Mouse (Mus musculus) urinary bladder, postnatal 36 days (tissue): Measurements from ENCODE around the gene Enpp7.
A peak's percentile ranks its signal among the peaks of the same experiment; 100 is the strongest.

Experiments used
- DNase-seq, 2 experiments: peaks; one replicate each; pipeline ENCODE4 v3.0.0; 2022; ENCODE audit warnings: low spot score in 2 of 2, mixed read lengths in 1 of 2

Gene Enpp7

DNA sequence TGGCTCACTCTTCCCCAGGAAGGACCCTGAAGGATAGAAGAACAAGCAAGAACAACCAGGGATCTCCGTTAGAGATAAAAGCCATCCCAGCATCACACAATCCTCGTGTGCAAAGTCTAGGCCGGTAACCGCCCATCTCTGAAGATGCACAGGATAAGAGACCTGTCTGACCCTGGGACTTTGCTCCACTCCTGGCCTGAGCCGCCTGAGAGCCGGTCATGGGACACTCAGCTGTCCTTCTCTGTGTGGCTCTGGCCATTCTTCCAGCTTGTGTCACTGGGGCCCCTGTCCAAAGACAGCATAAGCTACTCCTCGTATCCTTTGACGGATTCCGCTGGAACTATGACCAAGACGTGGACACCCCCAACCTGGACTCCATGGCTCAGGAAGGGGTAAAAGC is at the start of gene Enpp7:
Enpp7 (plus strand) TSS at position 190 of the 400 bp plus-strand sequence.
- no peak for DNase-seq

DNA sequence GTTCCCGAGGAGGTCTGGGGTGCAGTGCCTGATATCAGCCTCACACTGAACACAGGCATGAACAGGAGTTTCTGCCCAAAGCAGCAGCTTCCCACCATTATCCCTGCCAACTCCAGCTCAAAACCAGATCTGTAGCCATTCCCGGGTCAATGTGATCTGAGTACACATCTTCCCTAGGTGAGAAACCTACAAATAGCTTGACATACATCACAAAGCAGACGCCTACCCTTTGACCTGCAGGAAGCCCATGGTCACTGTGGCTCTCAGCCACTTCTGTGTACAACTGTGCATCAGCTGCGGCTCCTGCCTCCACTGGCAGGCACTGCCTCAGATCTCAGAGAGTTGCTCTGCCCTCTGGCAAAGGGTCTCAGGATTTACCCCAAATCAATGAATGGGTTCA is 48.3 kb upstream of the Enpp7 start:
- no peak for DNase-seq

DNA sequence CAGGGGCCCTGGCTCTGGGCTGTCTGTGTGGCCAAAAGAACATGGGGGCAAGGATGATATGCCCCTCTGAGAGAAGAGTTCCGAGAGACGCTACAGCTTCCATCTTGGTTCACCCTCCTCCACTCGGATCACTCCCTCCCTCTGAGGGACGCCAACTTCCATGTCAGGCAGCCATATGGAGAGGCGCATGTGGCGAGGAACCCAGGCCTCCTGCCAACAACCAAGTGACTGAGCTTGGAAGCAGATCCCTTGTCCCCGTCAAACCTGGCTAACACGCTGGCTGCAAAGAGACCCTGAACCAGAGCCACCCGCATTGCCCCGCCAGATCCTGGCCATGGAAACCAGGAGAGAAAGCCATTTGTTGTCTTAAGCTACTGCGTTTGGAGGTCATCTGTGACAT is 47.4 kb upstream of the Enpp7 start:
- DNase-seq: no peak

DNA sequence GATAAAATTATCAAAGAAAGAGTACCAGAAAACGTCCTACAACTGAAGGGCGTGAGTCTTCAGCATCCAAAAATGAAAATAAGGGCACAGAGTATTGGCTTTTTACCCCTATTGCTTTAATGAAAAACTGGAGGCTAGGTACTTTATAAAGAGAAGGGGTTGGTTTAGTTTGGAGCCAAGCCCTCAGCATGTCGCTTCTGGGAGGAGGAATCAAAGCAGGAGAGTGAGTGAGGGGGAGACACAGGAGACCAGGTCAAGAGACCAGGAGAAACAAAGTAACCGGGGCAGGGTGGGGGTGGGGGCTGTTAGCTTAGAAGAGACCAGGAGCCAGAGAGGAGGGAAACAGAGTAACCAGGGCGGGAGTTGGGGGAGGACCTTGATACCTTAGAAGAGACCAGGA is 46.7 kb upstream of the Enpp7 start:
- no peak for DNase-seq

DNA sequence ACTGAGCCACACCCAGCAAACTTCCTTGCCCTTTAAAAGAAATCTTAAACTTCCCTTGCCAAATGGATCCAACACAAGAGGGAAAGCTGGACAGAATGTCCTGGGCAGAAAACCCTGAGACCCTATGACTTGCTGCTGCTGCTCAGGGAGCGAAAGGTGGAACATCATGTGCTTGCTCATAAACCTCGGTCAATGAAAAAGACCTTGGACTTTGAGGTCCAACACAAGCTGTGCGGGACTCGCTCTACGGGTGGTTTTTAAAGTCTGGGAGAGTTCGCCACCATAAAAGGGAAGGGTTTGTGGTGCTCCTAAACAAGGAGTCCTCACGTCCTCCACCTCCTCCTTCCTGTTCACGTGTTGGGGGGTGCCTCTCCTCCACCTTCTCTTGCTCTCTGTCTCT is 42.1 kb upstream of the Enpp7 start:
- DNase-seq: no peak

DNA sequence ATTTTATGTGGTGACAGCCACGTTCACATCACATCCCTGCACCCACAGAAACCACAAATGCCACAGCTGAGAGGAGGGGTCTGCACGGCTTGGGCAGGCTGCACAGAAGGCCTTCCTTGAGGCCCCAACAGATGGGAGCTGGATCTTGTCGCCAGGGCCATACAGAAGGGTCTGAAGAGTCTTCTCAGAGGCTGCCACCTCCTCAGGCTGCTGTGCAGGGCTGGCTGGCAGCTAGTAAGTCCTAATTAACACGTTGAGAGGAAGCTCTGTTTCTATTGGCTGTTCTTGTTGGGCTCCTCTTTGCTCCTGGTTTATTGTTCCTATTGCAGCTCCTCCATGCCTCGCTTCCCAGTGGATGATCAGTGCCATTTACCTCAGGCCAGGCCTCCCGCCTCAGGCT is 33.0 kb upstream of the Enpp7 start:
- no peak for DNase-seq

DNA sequence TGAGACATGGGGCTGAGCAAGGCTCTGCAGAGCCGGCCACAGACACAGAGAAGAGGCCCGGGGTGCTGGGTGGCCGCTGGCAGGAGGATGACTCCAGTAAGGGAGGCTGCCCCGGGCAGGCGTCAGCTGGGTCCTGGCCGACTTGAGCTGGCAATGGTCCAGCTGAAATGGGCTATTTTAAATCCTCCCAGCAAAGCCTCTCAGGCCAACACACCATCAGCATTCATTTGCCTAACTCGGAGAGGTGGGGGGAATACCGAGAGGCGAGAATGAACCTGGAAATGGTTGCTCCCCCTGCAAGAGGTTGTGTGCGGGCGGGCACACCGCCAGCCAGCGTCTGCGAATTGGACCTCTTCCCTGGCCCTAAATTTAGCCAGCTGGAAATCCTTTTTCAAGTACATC is 30.9 kb upstream of the Enpp7 start:
- peak in 1 of 2 experiments; percentile 40 for DNase-seq

DNA sequence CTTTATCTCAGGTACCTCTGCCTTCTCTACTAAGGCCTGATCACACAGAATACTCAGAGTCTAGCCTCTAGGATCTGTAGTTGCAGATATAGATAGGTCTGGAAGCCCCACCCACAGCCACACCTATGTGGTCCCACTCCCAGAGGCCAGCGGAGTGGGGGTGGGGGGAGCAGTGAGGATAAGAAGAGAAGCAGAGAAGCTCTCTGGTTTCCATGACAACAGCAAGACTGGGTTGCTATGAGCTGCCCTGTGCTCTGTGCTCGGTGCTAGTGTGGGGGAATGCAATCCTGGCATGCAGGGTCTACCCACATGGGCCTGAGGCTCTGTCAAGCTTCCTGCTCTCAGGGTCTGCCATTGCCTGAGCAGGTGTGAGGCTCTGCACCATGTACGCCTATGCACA is 27.3 kb upstream of the Enpp7 start:
- DNase-seq: no peak

DNA sequence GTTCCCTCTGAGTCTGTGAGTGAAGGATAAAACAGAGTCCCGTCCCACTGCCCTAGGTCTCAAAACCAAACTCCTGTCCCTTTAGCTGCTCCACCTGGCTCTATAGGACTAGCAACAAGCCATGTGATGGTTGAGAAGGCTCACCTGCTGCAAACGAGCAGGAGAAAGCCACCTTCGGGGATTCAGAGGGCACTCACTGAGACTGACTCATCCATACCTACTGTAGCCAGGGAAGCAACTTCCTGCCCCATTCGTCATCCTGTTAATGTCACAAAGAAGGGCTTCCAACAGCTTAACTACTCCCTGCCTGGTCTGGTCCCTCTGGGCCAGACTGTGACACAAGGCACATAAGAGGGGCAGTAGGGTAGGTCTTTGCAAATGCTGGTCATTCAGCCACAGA is 25.5 kb upstream of the Enpp7 start:
- DNase-seq: no peak

DNA sequence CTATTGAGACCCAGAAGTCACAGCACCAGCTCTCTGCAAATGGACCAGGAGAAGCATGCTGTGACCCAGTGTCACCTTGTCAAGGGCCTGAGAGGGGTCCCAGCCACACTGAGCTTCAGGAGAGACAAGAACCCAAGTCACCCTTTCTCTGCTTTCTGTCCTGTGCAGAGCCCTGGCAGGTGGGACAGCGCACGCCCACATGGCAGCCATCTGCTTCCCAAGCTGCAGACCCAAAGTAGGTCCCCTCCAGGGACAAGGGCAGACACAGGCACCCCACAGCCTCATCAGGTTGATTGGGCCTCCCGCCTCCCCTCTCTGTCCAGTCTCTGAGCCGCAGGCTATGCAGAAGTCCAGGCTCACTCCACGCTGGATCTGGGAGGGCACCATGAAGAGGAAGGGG is 24.1 kb upstream of the Enpp7 start:
- DNase-seq: no peak

DNA sequence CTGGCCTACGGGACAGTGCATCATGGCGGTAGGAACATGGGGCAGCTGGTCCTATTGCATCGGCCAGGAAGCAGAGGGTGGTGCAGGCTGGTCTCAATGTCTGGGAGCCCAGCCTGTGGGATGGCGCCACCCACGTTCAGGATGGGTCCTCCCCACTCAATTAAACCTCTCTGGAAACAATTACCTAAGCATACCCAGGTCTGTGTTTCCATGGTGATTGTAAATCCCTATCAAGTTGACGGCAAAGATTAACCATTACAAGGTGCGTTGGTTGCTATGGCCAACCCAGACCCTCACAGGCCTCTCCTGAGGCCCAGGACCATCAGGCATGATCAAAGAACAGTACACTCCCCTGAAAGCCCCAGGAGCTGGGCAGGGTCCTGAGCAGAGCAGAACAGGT is 22.9 kb upstream of the Enpp7 start:
- DNase-seq: no peak

DNA sequence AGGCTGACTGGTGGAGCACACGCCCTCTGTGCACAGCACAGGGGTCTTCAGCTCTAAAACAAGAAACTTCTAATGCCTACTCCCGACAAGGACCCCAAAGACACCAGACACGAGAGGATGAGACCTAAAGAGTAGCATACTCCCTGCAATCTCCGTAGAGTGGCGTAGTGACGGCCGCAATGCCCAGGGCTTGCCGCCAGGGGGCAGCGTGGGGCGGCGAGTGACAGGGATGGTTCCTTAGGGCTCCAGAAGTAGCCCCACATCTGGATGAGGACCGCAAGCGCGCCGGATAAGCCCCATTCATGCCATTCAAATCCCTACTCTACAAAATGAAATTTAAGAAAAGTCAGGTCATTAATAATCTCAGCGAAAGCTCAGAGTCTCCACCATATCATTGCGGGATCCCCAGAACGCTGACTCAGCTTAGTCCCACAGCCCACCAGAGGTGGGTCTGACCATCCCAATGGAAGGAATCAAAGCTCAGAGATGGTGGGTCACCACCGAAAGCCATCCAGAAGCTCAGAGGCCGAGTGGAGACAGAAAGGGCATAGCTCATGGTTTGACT is 16.4 kb upstream of the Enpp7 start:
- DNase-seq: no peak

DNA sequence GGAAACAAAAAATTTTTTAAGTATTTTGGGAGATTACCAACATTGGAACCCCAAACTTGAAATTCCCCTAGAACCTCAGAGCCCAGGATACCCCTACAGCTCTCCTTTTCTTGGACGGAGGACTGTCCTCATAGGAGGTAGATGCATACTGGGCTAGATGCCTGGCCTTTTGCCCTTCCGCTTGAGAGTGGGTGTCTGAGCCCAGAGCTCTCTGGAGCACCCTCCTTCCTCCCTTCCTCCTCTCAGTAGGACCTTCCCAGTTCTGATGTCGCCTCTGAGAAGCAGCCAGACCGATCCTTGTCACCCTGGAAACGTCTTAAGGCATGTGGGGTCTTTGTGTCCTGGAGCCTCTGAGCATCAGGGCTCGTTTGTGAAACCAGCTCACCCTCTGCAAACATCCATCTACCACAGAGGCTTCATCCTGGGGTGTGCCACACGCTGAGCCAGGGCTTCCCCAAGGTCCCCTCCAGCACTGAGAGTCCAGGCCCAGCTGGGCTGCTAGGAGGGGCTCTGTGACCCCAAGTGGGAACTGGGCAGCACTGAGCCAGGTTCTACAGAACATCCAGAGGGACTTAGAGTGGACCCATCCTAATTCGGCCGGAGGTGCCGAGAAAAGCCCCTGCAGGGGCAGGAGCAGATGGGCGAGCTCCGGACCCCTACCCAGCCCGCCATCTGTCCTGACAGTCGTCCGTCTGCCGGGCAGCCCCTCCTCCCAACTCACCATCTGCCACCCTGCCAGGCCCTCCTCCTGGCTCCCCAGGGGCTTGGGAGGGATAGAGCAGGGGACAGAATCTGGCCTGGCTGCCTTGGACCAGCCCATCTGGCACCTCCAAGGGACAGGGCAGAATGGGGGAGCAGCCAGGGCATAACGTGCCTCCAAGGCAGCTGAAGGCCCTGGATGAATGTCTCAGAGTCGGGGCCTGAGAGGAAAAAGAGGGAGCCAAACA is 15.3 kb upstream of the Enpp7 start:
- no peak for DNase-seq

DNA sequence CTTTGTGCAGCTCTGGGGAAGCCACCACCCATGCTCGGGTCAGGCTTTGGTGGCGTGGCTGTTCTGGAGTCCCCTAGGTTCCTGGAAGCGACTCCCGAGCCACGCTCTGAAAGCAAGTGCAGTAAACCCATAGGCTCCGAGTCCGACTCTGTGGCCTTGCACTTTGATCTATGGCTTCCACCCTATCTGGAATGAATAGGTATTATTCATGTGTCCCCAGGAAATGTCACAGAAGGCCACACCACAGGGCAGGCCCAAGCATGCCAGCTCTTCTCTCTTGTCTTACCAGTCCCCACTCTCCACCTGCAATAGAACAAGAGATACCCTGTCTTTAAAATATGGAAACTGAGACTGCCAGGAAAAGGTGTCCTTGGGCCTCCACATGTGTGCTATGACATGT is 13.6 kb upstream of the Enpp7 start:
- no peak for DNase-seq

DNA sequence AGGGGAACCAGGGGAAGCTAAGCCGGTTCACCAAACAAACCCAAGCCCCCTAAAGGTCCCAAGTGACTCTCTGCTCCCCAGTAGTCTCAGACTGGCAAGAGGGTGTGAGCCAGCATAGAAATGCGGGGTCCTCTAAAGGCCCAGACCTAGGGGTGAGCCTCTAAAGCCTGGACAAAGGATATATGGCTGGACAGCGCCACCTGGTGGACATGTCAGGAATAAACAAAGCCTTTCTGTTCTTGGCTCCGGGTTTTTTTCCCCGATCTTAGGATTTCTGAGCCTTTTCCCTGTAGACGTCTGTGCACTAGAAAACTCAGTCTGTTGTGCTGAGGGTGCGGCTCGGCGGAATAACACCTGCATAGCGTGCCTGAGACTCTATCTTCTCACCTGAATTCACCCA is 12.6 kb upstream of the Enpp7 start:
- DNase-seq: peak; percentile 33 to 51

DNA sequence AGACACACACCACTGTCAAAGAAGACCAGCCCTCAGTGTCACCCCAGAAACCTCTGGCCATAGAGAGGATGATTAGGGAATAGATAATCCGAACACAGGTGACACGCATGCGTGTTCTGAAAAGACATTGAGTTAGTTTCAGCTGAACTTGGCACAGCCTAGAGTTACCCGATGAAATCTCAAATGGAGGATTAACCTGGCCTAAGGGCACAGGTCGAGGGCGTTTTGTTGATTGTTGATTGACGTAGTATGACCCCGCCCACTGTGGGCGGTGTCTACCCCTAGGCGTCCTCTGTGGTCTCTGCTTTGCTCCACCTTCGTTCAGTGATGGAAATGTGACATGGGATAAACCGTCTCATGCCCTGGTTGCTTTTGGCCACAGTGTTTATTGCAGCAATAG is 12.1 kb upstream of the Enpp7 start:
- DNase-seq: no peak

DNA sequence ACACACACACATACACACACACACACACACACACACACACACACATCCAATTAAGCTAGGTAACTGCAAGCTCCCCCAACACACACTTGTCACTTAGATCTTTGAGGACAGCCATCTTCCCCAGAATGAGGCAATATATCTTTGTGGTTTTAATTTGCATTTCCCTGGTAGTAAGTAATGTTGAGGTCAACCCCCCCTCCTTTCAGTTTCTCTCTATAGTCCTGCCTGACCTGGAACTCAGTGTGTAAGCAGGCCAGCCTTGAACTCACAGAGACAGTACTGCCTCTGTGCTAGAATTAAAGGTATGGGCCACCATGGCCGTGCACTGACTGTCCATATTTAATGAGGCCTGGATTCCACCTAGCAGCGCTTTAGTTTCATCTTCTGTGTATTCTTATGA is 7.6 kb upstream of the Enpp7 start:
- DNase-seq: no peak

DNA sequence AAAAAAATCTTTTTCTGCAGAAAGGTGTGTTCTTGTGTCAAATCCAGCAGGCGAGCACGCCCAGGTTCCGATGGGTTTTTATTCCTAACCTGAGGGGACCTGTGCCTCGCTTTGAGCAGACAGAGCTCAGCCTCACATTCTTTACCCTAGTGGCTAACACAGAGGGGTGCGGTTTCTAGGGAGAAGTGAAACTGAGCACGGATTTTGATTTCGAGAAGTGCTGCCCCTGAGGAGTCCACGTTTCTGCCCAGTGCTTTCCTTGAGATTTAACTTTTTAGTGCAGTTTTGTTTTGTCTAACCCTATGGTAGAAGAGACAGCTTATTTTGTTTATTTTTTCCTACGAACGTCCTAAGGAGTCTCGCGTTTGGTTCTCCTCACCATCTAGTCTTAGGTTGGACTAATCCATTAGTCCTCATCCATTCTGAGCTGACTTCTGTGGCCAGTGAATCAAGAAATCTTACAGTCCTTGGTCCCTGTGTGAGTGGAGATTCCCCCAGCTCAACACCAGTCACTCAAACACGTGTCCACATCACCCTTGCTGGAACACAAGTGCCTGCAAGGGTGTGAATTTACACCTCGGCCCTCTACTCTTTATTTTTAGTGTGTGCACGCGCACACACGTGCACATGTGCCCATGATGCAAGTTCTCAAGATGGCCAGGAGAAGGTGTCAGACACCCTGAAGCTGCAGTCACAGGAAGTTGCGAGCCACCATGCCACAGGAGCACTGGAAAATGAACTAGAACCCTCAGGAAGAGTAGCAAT is 6.8 kb upstream of the Enpp7 start:
- DNase-seq: no peak

DNA sequence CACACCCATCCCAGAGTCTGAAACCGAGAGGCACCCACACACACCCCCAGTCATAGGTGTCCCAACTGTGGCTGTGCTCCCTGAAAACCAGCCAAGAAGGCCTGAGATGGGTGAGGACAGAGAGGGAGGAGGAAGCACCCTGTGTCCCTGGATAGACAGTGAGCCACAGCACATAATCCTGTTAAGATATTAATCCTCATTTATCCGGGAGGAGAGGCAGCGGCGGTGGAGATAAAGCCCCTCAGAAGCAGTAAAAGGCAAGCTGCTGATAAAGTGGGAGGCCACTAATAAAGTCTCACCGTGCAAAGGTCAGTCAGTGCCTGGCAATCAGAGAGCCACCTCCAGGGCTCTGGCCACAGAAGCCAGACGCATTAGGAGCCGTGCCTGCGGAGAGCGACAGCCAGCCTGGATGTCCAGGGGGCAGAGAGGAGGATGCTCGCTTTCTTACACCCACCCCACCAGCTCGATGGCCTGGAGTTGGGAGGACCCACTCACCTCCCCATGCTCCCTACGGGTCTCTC is 5.3 kb upstream of the Enpp7 start:
- no peak for DNase-seq

DNA sequence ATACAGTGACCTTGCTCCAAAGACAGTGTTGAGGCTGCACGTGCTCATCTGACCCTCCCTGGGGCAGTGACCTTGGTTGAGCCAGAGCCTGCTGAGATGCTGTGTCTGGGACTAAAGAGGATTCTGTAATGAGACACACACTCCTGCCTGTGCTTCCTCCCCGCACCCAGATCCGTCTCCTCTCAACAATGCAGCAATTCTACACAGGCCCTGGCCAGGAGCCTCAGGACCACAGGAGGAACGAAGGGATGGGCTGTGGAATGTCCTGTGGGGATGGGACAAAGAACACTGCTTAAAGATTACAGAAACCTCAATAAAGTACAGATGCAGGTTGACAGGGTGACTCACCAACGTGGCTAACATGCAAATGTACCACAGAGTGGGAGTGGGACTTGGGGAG is 2.4 kb upstream of the Enpp7 start:
- no peak for DNase-seq

DNA sequence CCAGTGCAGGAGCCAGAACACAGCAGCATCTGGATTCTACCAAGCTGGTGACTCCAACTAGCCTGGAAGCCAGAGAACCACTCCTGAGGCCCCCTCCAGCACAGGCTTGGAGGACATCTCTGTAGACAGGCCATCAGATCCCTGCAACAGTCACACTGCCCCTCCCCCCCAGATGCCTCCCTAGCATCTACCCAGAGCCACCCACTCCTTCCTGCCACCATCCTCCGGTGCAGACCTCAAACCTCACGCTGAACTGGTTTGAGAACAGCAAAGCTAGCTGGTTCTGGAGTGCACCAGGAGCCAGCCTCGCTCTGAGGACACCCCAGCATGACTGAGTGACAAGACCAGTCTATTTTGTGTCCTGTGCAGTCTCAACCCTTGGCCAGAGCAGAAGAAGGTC is 4.8 kb downstream of the Enpp7 start:
- no peak for DNase-seq

DNA sequence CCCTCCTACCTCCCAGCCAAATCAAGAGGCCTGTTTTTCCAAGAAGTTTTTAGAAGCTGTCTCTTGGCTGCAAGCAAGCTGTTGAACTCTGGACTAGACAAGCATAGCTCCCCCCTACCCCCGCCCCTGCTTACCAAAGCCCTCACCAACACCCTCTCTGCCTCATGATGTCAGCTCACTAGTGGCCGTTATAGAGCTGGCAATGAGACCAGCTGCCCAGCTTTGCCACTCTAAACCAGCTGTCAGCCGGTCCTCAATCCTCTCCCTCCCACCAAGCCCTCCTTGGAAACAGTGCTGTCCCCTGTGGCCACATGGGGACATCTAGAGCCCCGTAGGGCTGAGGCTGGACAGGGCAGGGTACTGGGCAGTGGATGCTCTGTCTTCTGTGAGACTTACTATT is 7.5 kb downstream of the Enpp7 start:
- DNase-seq: no peak

DNA sequence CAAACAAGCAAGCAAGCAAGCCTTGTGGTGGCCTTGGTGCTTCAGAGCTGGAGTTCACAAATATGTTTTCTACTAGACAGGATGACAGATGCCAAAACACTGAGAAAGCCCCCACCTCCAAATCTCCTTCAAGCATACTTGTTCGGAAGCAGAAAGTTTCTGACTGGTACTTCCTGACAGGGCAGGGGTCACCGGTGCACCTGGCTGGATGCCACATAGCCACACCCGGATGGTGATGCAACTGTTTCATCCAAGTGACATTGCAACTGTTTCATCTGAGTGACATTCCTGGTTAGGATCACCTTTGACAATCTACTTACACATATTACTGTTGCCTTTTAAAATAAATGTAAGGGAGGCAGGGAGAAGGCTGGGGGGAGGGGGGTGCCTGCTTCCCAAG is 9.2 kb downstream of the Enpp7 start:
- DNase-seq: no peak
